Mouse (Mus musculus): Measurements from ENCODE around the gene Hcls1.
A peak's percentile ranks its signal among the peaks of the same experiment; 100 is the strongest.

Hcls1 gene

DNA sequence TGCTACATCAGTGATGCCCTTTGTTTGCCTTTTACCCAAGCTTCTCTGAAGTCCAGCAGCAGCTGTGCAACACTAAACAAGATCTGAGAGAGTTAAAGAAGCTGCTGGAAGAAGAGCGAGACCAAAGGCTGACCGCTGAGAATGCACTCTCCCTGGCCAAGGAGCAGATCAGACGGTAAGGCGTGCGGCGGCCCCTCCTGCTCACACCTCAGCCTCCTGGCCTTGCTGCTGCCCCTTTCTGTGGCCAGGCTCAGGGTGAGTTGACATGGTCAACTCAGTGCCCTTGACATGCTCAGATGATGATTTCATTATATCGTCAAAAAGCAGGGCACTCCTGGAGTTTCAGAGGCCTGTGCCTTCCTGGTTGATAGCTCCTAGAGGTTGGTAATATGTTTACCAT, 5.6 kb upstream of the Hcls1 start:
- DNase-seq (ENCODE audit: extremely low spot score, low read depth, low spot score), result no peak

DNA sequence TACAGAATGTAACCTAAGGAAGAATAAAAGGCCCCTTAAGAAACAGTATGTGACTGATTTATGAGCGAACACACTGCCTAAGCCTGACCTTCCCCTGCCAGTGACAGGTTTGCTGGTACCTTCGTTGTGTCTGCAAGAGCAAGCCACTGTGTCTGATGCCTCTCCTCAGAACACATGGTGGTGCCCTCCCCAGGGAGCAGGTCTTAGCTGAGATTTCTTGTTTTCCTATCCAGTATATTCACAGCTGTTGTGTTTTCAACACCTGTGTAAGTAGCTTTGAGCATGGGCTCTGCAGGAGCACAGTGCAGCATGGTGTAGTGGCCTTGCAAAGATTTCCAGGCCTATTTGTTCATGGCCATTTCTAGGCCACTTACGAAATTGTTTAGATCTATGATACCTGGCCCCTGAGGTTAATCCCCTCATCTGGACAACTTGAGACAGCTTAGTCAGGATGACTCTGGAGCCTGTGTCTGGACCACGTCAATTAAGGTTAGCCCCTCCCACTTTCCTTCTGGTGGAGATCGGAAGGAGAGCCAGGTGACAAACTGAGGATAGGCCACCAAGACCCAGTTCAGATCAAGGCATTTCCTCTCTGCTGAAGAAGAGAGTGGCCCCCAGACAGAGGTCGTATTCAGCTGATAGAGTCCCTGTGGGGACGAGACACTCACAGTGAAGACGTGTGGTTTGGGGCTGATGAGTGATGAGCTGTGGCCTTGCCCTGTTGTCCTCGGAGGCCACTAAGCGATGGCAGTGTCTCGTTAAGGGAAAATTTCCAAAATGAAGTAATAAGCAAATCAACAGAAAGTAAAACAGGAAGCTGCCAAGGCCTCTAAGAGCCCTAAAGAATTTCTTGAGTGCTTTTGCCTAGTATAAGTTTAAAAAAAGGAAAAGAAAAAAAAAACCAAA, 4.3 kb upstream of the Hcls1 start:
- no peak for DNase-seq (ENCODE audit: extremely low spot score, low read depth, low spot score)

DNA sequence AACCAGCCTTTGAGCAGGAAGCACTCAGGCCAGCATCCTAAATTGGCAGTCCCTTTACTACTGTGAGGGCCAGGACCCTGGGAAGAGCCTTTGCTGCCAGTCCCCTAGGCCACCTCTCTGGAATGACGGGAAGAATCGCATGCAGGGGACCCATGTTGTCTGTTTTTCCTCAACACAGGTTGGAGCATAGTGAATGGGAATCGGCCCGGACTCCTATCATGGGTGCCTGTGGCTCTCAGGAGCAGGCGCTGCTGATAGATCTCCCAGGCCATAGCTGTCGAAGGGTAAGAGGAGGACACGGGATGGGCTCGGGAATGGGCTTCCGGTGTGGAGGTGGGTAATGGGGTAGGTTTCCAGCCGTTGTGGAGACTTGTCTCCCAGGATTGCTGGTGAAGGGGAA, 3.4 kb upstream of the Hcls1 start:
- DNase-seq (ENCODE audit: extremely low spot score, low read depth, low spot score), result no peak

DNA sequence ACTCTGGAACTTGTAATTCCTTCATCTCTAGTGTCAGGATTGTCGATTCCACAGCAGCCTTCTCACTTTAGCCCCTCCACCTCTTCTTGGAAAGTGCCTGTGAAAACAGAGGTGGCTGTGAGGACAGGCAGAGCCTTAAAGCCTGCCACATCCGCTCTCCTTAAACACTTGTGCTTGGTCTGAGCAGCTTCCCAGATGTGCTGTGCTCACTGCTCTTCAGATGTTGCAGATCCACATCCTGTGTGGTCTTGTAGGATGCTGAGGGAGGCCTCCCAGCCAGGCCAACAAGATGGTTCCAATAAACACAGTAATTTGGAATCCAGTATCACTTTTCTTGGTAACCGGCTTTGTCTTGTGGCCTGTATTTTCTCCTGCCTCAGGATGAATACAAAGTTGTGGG, 2.8 kb upstream of the Hcls1 start:
- peak; percentile 1 for DNase-seq (ENCODE audit: extremely low spot score, low read depth, low spot score)

DNA sequence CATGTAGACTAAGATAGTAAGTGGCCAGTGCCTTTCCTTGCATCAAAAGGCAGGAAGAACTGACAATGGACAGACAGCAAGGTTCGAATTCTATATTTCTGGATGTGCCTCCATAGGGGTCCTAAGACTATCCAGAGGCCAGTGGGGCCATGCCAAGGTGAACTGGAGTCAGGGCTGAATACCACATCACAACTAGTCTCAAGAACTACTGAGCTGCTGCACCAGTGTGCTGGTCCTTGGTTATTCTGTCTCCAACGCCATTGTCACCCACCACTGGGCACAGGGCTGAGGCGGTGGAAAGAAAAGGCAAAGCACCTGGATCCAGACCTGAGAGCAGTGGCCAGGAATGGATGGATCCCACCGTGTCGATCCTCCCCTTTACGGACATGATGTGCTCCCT, 2.2 kb upstream of the Hcls1 start:
- DNase-seq (ENCODE audit: extremely low spot score, low read depth, low spot score), result no peak

DNA sequence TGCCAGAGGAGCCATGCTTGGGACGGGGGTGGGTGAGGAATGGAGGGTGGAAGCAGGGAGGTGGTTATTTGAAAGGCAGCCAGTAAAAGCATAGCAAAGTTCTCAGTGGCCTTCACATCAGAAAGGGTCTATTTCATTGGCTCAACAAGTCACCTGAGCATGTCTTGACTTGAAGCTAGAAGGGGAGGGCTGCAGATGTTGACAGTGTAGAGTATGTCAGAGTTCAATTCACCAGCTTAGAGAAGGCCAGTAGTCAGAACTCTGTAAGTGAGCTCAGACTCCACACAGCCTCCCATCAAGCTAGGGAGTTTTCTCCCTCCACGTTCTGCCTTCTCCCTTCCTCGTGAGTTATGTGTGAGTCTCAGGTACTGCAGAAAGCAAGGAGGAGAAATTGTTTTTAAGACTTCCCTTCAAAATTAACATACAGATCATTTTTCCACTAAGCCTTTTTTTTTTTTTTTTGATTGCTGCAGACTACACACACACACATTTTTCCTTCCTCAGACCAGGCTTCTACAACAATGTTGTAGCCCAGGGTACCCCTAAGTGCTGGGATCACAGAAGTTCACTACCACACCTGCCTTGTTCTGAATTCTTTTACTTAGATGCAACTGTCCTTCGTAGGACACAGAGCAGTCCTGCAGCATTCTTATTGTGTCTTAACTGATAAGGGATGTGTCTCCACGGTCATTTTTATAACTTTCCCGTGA, 497 bp upstream of the Hcls1 start:
- DNase-seq (ENCODE audit: extremely low spot score, low read depth, low spot score), result no peak

DNA sequence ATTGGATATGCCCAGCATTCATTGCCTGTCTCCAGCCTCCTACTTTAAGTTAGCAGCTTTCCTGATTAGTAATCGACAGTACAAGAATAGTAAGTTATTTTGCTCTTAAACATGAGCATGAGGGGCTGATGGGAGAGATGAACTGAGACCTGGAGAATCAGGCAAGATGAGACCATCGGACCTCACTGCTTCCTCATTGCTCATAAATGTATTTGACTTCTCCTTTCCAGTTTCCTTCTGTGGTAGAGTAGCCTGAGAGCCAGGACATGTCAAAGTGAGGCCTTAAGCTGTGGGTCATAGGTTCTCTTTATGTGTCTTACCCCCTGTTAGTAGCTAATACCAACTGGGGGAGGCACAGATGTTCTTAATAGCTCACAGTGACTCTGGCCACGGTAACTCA, 1.0 kb downstream of the Hcls1 start:
- DNase-seq (ENCODE audit: extremely low spot score, low read depth, low spot score), result no peak

DNA sequence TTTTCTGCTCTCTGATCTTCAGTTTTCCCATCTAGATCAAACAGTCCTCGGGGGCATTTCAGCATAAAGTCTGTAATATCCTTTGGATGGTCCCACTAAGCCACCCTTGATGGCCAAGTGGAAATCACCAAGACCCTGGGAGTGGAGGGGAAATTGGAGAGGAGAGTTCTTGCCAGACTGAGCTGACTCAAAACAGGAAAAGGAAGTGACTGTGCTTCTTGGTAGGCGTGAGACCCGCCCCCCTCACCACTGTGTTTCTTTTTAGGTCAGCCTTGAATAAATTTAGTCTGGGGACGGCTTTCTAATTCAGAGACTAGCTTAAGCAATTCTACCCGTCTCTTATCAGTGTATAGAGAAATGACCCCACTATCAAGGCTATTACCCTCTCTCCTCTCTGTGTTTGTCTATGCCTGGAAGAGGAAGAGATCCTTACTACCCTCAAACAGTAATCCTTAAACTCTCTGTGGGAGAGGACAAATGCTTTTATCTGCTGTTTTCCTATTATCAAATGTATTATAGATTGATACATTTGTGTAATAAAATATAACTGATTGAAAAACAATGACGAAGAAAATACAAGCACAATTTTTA, 6.4 kb downstream of the Hcls1 start:
- no peak for DNase-seq (ENCODE audit: extremely low spot score, low read depth, low spot score)

DNA sequence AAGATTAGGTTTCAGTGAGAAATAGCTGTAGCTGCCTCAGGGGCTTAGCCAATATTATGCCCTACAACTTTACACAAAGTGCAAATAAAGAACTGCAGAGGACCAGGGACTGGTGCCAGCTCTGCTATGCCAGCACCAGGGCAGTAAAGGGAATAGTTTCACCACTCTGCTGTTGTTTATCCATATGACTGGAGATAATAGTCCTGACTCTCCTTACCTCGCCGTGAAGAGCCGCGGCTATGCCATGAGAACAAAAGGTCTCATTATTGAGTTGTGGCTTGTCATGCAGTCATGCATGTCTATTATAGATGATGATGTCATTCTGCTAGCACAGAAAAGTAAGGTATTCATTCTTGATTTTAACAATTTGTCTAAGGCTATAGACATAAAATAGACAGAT, 7.1 kb downstream of the Hcls1 start:
- DNase-seq (ENCODE audit: extremely low spot score, low read depth, low spot score), result no peak

DNA sequence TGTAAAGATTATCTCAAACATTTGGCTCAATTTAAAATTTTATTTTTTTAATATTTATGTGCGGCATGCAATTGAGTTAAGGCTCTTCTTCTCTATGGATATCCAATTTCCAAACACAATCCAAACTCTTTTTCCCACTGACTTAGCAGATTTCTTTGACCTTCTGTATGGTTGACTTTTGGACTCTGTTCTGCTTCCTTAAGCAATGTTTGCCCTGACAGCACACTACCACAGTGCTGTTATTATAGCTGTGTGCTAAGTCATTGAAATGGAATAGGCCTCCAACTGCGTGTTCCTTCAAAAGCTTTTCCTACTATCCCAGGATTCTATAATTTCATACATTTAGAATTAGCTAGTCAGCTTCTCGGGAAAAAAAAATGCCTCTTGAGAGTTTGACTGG, 8.8 kb downstream of the Hcls1 start:
- no peak for DNase-seq (ENCODE audit: extremely low spot score, low read depth, low spot score)

DNA sequence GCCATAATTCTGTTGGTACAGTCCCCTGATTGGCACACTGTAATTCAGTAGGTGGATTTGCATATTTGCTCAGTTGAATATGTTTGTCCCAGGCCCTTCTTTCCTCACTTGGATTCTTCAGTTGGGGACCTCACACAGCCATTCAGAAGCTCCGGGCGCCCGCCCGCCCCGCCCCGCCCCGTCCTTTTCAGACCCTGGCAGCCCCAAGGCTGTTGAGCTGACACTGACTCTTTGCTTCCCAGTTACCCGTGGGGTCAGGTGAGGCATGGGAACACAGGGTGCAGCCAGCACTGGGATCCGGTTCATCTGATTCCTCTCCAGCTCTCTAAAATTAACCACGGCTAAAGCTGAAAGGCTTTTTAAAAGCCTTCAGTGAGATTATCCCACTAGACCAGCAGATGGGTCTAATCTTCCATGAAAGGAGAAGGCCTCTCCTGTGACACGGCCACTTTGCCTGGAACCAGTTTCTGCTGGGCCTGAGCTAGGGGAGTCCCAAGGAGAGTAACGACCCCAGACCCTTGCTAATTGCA, 10.2 kb downstream of the Hcls1 start:
- no peak for DNase-seq (ENCODE audit: extremely low spot score, low read depth, low spot score)

DNA sequence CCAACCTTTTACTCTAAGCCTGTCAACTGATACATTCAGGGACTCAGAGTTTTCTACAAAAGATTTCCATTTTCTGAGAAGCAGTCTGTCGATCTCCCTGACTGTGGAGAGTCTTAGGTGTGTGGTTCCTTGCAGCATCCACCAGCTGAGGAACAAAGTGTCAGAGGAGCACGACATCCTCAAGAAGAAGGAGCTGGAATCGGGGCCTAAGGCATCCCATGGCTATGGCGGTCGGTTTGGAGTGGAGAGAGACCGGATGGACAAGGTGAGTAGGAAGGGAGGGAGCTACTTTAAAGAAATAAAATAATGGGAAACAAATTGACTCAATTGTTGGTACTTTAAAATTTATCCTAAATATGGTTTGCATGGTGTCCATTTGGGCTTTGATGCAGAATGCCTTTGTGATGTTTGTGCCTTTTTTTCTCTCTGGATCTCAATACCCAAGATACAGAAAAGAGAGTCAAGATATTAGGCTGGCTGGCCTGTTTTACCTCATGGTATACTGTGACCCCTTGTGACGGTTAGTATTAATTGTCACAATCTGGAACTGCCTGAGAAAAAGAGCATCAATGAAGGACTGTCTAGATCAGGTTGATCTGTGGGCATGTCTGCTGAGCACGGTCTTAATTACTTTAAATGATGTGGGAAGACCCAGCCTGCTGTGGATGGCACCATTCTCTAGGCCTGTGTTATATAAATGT, 11.8 kb downstream of the Hcls1 start:
- DNase-seq (ENCODE audit: extremely low spot score, low read depth, low spot score), result no peak

DNA sequence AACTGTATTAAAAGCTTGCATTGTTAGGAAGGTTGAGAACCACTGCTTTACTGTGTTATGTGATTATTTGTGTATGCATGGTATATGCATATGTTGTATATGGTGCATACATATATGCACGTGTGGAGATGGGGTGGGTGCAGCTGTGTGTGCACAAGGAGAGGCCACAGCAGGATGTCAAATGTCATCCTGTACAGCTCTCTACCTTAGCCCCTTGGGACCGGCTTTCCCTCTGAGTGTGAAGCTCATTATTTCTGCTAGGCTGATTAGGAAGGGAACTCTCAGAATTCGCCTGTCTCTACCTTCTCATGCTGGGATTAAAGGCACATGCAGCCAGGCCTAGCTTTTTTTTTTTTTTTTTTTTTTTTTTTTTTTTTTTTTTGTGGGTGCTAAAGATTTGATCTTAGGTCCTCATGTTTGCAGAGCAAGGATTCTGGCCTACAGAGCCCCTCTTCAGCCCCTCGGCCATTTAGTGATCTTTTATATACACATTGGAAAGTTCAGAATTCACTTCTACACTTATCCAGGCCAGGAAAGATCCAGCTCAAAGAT, 12.9 kb downstream of the Hcls1 start:
- DNase-seq (ENCODE audit: extremely low spot score, low read depth, low spot score), result no peak

DNA sequence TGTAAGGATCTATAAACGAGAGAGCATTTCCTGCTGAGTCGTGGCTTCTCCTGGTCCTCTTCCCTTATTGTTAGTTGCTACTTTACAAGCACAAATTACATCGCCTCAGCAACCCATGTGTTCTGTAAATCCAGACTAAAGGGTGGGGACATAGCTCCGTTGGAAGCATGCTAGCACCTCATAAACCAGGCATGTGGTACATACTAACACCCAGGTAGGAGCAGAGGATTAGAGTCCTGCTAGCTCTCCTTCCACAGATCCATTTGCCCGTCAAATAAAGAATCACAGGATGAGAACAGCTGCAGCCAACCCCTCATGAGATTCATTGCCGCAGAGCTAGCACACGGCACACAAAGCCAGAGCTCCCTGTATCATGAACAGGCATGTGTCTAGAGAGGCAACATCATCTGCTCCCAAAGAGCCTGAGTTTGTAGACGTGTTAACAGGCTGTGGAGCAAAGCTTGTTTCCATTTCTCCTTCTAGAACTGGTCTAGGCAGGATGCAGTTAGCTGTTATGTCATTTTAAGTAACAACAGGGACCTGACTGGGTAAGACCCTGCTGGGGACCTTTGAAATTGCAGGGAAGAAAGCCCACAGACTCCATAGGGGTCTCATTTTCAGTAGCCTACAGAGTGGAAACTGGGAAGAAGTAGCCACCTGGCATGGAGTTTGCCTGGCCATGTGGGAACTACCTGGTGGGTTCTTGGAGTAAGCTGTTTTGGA, 15.0 kb downstream of the Hcls1 start:
- peak; percentile 12 for DNase-seq (ENCODE audit: extremely low spot score, low read depth, low spot score)

DNA sequence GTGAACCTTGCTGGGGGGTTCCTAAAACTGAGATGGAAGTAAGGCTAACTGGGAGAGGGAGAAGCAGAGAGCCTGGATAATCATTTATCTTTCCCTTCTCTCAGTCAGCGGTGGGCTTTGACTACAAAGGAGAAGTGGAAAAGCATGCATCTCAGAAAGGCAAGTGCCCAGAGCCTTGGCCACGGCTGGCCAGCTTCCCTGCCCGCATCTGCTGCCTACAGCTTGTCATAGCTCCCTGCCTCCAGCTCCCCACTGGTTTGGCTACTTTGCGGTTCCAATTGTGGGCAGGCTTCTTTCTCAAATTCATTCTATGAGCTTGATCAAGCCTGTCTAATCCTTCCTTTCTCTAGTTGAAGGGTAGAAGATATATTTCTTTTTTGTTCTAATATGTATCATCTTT, 16.2 kb downstream of the Hcls1 start:
- no peak for DNase-seq (ENCODE audit: extremely low spot score, low read depth, low spot score)

DNA sequence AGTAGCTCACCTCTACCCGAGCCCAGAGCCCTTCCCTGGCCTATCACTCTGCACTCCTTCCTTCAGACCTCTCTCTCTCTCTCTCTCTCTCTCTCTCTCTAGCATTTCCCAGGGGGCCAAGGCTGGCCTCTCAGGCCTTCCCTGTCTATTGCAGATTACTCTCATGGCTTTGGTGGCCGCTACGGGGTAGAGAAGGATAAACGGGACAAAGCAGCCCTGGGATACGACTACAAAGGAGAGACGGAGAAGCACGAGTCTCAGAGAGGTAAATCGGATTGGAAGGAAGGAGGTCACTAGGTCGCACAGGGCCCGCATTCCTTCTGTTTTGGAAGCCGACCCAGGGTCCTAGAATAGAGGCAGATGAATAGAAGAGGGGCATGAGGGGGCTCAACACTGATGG, 20.3 kb downstream of the Hcls1 start:
- no peak for DNase-seq (ENCODE audit: extremely low spot score, low read depth, low spot score)

DNA sequence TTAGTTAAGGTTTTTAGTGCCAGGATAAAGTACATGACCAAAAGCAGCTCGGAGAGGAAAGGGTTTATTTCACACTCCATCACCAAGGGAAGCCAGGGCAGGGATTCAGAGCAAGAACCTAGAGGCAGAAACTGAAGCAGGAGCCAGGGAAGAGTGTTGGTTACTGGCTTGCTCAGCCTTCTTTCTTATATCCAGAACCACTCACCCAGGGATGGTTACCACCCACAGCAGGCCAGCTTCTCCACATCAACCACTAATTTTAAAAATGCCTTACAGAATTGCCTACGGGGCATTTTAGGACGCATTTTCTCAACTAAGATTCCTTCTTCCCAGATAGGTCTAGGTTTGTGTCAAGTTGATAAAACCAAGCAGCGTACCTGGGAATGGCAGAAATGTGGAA, 28.6 kb downstream of the Hcls1 start:
- DNase-seq (ENCODE audit: extremely low spot score, low read depth, low spot score), result no peak

DNA sequence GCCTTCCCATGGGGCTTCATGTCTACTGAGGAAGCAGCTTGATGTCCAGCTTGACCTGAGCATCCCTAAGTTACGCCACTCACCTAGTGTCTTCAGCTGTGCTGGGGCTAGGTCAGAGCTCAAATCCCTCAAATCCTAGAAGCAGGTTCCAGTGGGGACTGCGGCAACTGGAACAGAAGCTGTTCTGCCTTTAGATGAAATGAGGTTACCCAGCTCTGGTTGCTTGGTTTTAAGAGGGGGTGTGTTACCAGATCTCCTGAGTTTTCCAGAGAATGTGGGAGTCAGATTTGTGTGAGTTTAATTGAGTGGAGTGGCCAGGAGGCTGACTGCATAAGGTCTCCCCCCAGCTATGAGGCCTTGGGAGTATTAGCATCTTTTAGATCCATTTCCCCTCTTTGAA, 44.3 kb downstream of the Hcls1 start:
- DNase-seq (ENCODE audit: extremely low spot score, low read depth, low spot score), result no peak

DNA sequence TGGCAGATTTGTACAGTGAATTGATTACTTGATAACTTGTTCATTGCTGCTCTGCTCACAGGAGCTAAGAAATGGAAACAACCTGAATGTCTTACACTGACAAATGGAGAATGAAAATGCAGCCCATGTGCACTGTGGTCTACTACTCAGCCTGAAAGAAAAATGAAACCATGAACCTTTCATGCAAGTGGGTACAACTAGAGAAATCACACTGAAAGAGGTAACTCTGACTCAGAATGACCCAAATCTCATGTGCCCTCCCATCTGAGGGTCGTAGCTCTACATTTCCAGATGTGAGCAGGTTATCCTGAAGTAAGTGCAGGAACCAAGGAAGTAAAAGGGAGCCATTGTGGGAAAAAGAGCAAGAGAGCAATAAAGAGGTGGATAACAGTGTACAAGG, 49.0 kb downstream of the Hcls1 start:
- DNase-seq (ENCODE audit: extremely low spot score, low read depth, low spot score), result no peak

DNA sequence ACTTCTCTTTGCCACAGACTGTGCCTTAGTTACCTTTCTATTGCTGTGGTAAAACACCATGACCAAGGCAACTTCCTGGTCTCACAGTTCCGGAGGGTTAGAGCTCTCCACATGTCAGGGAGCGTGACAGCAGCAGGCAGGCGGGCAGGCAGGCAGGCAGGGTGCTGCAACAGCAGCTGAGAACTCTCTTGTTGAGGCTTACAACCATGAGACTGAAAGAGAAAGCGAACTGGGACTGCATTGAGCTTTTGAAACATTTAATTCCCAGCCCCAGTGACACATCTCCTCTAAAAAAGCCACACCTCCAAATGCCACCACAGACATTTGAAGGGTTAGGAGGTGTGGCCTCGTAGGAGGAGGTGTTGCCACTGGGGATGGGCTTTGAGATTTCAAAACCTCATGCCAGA, 50.9 kb downstream of the Hcls1 start:
- no peak for DNase-seq (ENCODE audit: extremely low spot score, low read depth, low spot score)

Data from hindlimb bud, embryonic 11.5 days (tissue).